Mouse (Mus musculus): ENCODE results near the gene Rab8a.
"Not testable (repeated sequence)": the region's sequence is repeated elsewhere in the genome, so short reads cannot be mapped to it uniquely, and the experiment has no call there.

Gene Rab8a

GRCm38 (mm10) chr8:72160707-72161697 lies at the start of gene Rab8a:
Gene Rab8a, plus strand, starts transcription at chr8:72161200.
- peak; percentile 100 for DNase-seq (ENCODE audit: low spot score in 2 of 2)

- DNase-seq (ENCODE audit: low spot score in 2 of 2), result no peak
Observed at GRCm38 (mm10) chr8:72112486-72112885, 48.5 kb upstream of the Rab8a start.

DNA sequence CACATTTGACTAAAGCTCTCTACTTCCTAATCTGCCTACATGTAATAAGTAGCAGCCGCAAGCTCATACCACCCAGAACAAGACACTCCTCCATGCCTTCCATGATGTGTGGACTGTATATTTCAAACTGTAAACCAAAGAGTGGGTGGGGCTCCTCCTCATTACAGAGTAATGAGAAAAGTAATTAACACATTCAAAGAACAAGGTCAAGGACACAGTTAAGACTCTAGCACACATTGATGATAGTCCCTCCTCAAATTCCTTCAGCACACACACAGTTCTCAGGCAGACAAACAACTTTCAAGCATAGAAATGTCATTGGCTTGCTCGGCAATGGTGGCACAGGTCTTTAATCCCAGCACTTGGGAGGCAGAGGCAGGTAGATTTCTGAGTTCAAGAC lies 45.8 kb upstream of the Rab8a start:
- DNase-seq (ENCODE audit: low spot score in 2 of 2), result no peak

GRCm38 (mm10) chr8:72118616-72119015 lies 42.4 kb upstream of the Rab8a start:
- DNase-seq (ENCODE audit: low spot score in 2 of 2), result no peak

DNA sequence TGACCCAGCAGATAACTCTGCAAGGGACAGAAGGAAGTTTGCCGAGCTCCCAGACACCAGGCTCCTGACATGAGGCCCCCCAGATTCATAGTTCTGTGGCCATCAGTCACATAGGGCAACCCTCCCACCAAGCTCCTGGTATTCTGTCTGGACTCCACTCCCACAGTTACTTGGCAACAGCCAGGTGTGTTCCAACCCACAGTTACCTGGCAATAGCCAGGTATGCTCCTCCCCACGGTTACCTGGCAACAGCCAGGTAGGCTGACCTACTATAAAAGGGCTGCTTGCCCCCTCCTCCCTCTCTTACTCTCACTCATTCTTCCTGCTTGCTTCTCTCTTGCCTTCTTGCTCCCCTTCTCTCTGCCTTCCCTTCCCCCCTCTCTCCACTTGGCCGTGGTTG lies 39.5 kb upstream of the Rab8a start:
- DNase-seq (ENCODE audit: low spot score in 2 of 2), result not testable (repeated sequence)

DNA sequence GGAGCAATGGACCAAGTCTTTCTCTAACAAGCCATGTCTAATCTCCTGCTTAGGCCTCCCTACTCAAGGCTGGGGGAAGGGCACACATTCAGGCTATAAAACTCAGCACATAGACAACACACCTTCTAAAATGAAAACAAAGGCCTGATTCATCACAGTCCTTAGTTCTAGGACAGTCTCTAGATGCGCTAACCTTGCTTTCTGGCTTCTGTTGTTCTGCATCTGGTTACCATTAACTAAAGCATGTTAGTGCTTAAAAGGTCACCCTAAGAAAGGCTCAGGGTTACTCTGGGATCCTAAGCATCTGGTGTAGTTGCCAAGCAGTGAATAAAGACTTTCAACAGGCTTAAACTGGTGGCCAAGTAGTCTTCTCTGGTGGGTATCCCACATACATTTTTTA lies 39.0 kb upstream of the Rab8a start:
- no peak for DNase-seq (ENCODE audit: low spot score in 2 of 2)

- no peak for DNase-seq (ENCODE audit: low spot score in 2 of 2)
Observed at GRCm38 (mm10) chr8:72127834-72128233, 33.2 kb upstream of the Rab8a start.

GRCm38 (mm10) chr8:72131251-72131650 lies 29.7 kb upstream of the Rab8a start:
- DNase-seq (ENCODE audit: low spot score in 2 of 2), result no peak

GRCm38 (mm10) chr8:72131901-72132300 lies 29.1 kb upstream of the Rab8a start:
- no peak for DNase-seq (ENCODE audit: low spot score in 2 of 2)

DNA sequence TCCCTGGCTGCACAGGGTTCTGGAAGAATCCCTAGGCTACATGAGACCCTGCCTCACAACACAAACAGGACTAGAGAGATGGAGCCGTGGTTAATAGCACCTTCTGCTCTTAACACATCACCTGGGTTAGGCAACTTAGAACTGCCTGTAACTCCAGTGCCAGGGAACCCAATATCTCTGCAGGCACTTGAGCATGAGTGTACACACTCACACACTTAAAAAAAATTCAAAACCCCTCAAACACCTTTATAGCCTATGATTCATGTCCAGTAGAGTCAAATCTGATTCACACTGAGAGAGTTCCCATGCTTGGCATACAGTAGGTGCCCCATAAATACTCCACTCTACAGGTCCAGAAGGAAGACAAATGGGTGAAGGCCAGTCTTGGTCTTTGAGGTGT lies 28.6 kb upstream of the Rab8a start:
- no peak for DNase-seq (ENCODE audit: low spot score in 2 of 2)

- no peak for DNase-seq (ENCODE audit: low spot score in 2 of 2)
Observed at GRCm38 (mm10) chr8:72132891-72133290, 28.1 kb upstream of the Rab8a start.

DNA sequence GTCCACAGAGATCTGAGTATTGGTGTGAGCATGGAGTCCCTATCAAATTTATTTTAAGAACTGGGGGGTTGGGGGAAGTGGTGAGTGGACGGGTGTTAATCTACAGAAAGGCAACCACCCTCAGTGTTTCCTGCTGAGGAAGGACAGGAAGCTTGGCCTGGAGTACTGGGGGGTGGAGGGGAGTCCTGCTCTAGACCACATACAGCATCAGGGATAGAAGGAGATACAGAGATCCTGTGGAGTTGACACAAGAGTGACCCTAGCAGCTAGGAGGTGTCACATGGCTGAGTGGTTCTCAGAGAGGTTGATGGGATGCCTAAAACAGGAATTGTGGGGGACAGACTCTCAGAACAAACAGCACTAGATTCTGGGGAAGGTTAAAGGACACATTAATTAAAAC lies 27.5 kb upstream of the Rab8a start:
- DNase-seq (ENCODE audit: low spot score in 2 of 2), result no peak

- peak in 1 of 2 experiments; percentile 28 for DNase-seq (ENCODE audit: low spot score in 2 of 2)
Observed at GRCm38 (mm10) chr8:72134756-72135445, 26.1 kb upstream of the Rab8a start, which contains the start of gene Tpm4. Gene Tpm4, plus strand, starts transcription at chr8:72134975.

DNA sequence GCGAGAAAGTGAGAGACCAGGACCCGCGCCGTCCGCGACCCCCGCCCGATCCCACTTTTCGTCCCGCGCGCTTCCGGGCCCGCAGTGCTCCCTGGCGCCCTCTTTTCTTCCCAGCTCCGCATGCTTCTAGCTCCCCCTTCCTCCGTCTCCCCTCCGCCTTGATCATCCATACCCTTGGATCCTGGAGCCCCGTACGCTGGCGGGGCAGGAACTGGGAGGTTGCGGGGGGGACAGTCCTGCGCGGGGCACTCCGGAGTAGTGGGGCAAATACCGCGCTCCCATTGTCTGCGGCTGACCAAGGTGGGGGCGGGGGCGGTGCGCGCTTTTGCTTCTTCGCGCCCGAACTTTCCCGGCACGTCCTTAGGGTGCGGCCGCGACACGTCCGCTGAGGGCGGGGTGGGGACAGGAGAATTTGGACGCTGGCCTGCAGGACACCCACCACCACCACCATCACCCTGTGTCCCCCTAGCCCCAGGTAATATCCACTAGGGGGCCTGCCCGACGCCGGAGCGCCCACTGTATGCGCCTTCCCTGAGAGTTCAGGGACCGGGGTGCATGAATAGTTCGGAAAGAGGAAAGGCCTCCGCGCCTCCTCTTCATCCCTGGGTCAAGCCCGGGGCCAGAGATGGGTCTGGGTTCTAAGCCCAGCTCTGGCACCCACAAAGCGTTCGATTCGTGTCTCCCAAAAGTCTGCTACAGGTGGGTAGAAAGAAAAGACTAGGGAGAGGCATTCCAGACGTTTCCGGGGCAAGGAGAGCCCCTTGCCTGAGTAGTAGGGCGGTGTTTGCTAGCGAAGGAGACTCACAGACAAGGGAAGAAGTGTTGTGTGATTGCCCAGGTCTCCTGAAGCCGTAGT lies 25.3 kb upstream of the Rab8a start:
- DNase-seq (ENCODE audit: low spot score in 2 of 2), result no peak

GRCm38 (mm10) chr8:72136302-72136978 lies 24.6 kb upstream of the Rab8a start:
- DNase-seq (ENCODE audit: low spot score in 2 of 2), result peak in 1 of 2 experiments; percentile 24

- no peak for DNase-seq (ENCODE audit: low spot score in 2 of 2)
Observed at GRCm38 (mm10) chr8:72137431-72137830, 23.6 kb upstream of the Rab8a start.

DNA sequence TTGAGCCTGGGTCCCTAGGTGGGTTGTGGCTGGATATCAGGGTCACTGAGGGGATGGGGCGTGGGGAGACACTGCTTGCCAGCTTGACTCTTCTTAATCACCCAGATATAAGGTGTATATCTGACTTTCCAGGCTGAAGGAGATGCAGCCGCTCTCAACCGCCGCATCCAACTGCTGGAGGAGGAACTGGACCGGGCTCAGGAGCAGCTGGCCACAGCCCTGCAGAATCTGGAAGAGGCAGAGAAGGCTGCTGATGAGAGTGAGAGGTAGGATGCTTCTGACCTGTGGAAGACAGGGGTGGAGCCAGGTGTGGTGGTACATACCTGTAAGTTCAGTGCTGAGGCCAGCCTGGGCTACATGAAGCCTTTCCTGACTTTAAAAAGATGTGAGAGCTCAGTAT lies 22.5 kb upstream of the Rab8a start:
- no peak for DNase-seq (ENCODE audit: low spot score in 2 of 2)

DNA sequence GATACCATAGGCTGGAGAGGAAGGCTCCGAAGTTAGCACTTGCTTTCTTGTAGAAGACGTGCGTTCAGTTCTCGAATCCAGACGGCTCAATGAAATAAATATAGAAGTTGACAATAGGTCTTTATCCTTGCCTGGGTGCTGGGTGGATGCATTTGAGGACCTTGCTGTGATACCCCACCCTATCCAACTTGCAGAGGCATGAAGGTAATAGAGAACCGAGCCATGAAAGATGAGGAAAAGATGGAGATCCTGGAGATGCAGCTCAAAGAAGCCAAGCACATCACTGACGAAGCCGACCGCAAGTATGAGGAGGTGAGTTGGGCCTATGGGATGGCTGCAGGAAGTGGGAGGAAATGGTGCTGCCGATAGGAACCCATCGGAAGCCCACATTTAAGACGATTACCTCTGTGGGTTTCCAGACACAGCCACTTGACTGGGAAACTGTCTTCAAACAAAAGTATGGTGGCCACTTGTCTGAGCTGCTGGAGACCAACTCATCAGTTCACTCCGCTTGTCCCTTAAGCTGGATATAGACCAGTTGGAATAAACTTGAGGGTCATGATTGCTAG lies 17.7 kb upstream of the Rab8a start:
- no peak for DNase-seq (ENCODE audit: low spot score in 2 of 2)

DNA sequence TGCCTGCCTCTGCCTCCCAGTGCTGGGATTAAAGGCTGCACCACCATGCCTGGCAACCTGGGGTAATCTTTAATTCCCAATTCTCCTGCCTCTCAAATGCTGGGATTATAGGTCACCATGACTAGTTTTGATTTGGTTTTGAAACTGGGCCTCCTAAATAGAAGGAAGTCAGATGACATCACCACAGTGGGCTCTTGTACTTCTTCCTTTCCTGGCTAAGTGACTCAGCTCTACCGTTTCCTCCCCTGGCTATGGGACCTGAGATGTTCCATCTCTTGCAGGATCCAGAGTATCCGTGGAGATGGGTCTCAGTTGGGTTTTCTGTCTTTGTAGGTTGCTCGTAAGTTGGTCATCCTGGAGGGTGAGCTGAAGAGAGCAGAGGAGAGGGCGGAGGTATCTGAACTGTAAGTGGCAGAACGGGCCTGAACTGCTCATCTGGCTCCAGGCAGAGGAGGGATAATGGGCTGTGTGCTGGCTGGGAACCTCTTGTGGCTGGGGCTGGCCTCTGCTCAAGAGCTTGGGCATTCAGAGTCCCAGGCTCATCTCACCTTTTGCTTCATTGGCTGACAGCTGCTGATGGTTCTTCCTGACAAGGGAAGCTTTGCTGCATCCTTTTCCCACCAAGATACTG lies 16.5 kb upstream of the Rab8a start:
- no peak for DNase-seq (ENCODE audit: low spot score in 2 of 2)

- no peak for DNase-seq (ENCODE audit: low spot score in 2 of 2)
Observed at GRCm38 (mm10) chr8:72145511-72145910, 15.5 kb upstream of the Rab8a start.

Measured in left cerebral cortex, adult 9 months (tissue).